Mouse (Mus musculus): ENCODE results near the gene Mesd. TPM values are rescaled to one million over a fixed set of nuclear protein-coding genes. Genes with fewer than 3 reads are reported as not detected.
"Not testable (repeated sequence)": the region's sequence is repeated elsewhere in the genome, so short reads cannot be mapped to it uniquely, and the experiment has no call there.

Mesd gene
- polyA plus RNA-seq, 1 experiment from 2014 or later: 89.2 TPM

DNA sequence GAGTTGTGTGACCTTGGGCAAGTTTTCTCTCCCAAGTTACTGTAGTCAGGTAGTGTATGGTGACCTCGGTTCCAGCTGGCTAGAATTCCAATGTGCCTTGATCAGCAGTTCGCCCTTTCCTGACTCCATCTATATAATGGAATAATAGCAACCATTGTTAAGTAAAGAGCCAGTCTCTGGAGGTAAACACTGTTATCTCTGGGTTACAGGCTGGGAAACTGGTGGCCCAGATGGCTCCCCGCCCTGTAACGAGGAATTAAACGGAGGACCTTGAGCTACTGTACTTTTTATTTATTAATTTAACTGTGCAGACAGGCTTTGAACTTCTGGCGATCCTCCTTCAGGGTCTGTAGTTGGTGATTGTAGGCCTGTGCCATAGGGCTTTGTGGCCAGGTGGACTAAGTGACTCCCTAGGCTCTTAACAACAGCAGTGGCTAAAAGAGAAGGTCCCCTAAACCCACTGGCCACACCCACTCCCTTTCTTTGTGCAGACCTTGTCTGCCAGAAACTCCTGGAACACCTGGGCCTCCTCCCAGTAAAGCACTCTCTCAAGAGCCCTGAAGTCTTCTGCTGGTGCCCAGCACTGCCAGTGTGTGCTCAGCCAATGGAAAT is 761 bp downstream of the Mesd start:
- Histone ChIP-seq H3K4me3 (peak overlapping the region; percentile 90), H3K9me3 (replicated peaks) (peaks cover 7% of the 10 kb centered on the region; the same call in 1 of the 2 replicates), H3K4me1 (peaks cover 52% of the 10 kb centered on the region), H3K36me3 (peaks cover 17% of the 10 kb centered on the region), H3K27me3 (ENCODE audit: low read depth, poor library complexity, severe bottlenecking) (peaks cover 7% of the 10 kb centered on the region), H3K27ac (replicated peaks) (peak overlapping the region; percentile 98)
- DNase-seq (ENCODE audit: low spot score): peak; percentile 16
- WGBS: 42% methylated on average over 6 of the region's 6 CpGs

DNA sequence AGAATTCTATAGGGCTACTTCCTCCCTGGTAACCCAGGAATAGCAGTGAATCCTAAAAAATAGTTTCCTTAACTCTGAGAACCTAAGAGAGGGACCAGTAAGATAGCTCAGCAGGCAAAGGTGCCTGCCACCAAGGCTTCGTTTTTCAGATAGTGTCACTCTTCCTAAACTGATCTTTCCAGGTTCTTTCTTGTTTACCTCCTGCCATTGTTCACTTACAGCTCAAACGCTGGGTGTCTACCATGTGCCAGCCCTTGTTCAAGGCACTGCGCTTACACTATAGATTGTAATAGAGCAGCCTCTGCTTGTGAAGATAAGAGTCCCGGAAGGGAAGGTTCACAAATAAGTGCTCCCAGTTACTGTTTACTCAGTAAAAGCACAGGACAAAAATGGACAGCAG is 1.6 kb downstream of the Mesd start:
- Histone ChIP-seq H3K4me1 (peaks cover 44% of the 10 kb centered on the region), H3K27ac (replicated peaks) (no peak overlapping the region), H3K27me3 (ENCODE audit: low read depth, poor library complexity, severe bottlenecking) (peaks cover 7% of the 10 kb centered on the region), H3K9me3 (replicated peaks) (peaks cover 7% of the 10 kb centered on the region; the same call in 1 of the 2 replicates), H3K4me3 (no peak overlapping the region), H3K36me3 (peaks cover 17% of the 10 kb centered on the region)
- no peak for DNase-seq (ENCODE audit: low spot score)
- 88% methylated on average over 4 of the region's 4 CpGs for WGBS

DNA sequence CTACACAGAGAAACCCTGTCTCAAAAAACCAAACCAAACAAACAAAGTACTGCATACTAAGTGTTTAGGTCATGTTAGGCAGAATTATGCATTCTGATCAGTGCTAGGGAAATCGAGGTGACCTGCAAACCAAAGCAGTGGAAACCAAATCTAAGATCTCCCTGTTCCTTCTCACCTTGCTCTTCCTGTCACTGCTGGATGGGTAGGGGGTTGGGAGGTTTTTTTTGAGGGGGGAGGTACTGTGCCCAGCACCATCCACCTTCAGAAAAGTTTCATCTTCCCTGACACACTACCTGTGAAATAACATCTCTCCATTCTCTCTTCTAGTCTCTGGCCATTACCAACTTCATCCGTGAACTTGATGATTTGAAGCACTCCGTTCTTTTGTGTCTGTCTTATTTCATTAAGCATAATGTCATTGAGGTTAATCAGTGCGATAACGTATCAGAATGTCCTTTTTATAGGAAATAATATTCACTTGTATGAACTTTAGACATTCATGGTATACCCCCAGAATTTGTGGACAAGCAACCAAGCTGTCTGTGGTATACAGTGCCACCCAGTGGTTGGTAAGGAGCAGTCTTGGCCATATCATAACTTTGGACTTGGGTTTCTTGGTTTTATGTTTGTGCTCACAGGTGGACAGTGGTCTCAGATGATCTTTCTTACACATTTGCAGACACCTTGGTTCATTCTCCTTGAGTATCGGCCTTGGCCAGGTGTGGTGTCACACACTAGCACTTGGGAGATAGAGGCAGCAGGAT is 2.3 kb downstream of the Mesd start:
- H3K36me3 ChIP-seq: peaks cover 12% of the 10 kb centered on the region
- DNase-seq (ENCODE audit: low spot score): no peak
- H3K4me3 ChIP-seq: no peak overlapping the region
- no peak overlapping the region for H3K27ac ChIP-seq (replicated peaks)
- H3K9me3 ChIP-seq (replicated peaks): peaks cover 7% of the 10 kb centered on the region; the same call in 1 of the 2 replicates
- H3K4me1 ChIP-seq: peaks cover 39% of the 10 kb centered on the region
- H3K27me3 ChIP-seq (ENCODE audit: low read depth, poor library complexity, severe bottlenecking): peaks cover 7% of the 10 kb centered on the region
- 93% methylated on average over 6 of the region's 6 CpGs for WGBS

DNA sequence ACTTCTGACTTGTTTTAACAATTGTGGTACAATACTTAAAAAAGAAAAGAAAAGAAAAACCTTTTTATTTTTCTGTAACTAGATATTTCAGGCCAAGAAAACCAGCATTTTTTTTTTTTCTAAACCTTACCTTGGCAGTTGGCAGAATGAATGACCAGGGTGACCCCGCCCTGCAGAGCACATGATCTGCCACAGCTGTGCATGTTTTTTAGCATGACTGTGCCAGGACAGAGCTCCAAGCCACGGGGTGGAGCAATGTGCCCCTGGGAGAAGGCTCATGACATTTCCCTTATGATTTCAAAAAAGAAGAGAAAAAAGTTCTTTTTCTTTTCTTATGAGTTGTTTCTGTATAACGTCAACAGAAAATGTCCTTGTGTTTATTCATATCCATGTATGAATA is 5.1 kb downstream of the Mesd start:
- no peak for DNase-seq (ENCODE audit: low spot score)
- peaks cover 32% of the 10 kb centered on the region for H3K4me1 ChIP-seq
- no peak overlapping the region for H3K27ac ChIP-seq (replicated peaks)
- no peaks in the 10 kb centered on the region for H3K27me3 ChIP-seq (ENCODE audit: low read depth, poor library complexity, severe bottlenecking)
- H3K4me3 ChIP-seq: no peak overlapping the region
- H3K9me3 ChIP-seq (replicated peaks): peaks cover 7% of the 10 kb centered on the region; the same call in 1 of the 2 replicates
- WGBS: 72% methylated on average over 3 of the region's 3 CpGs
- peaks cover under 1% of the 10 kb centered on the region; the same call in 1 of the 2 replicates for H3K36me3 ChIP-seq

DNA sequence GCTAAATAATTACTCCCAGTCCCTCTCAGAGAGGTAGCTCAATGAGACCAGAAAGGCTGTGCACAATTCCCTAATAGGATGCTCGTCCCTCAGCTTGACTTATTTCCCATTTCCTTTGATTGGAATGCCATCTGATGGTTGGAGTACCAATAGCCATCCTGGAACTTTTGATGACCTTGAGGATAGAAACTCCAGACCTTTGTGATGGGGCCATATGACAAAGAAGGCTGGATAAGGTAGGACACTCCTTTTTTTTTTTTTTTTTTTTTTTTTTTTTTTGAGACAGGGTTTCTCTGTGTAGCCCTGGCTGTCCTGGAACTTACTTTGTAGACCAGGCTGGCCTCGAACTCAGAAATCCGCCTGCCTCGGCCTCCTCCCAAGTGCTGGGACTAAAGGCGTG is 5.7 kb downstream of the Mesd start:
- not testable (repeated sequence) for H3K27me3 ChIP-seq (ENCODE audit: low read depth, poor library complexity, severe bottlenecking); DNase-seq (ENCODE audit: low spot score); H3K4me3 ChIP-seq; H3K36me3 ChIP-seq; H3K27ac ChIP-seq (replicated peaks); H3K9me3 ChIP-seq (replicated peaks)
- H3K4me1 ChIP-seq: peaks cover 28% of the 10 kb centered on the region
- 88% methylated on average over 5 of the region's 5 CpGs for WGBS

DNA sequence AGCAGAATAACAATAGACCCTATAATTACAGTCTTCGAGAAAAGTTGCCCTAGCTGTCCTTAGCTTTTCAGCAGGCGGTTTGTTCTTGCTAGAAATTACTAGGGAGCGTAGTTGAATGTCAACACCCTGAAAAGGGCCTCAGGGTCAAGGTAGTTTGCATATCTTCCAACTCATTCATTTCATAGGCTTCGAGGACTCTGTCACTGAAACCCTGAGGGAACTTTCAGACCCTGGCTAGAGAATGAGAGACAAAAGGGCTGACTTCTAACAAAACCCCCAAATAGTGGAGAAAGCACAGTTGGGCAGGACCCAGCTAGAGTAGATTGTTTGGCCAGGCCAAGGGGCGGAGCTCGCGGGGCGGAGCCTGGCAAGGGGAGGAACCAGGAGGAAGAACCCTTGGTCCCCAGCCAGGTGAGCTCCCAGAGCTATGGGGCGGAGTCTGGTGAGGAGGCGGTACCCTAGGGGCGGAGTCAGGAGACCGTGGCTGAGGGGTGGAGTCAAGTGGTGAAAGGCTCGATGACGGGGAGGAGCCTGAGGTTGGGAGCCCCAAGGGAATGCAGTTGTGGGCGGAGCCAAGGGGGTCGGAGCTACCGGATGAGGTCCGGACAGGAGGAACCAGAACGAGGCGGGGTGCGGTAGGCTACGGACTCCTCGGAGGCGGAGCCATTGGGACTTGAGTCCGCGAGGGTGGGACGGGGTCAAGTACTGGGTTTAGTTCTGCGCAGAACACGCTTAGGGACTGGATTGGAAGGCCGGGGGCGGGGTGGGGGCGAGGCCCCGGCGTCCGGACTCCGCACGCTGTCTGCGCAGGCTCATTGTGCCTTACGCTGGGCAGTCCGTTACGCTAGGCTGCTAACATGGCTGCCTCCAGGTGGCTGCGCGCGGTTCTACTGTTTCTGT is 7.4 kb downstream of the Mesd start:
- Histone ChIP-seq H3K36me3 (peaks cover 23% of the 10 kb centered on the region), H3K27me3 (ENCODE audit: low read depth, poor library complexity, severe bottlenecking) (no peaks in the 10 kb centered on the region), H3K9me3 (replicated peaks) (peaks cover under 1% of the 10 kb centered on the region; the same call in 1 of the 2 replicates), H3K4me3 (peak overlapping the region; percentile 81), H3K4me1 (peaks cover 23% of the 10 kb centered on the region), H3K27ac (replicated peaks) (peak overlapping the region; percentile 93)
- DNase-seq (ENCODE audit: low spot score): peak; percentile 97
- WGBS: 5% methylated on average over 44 of the region's 44 CpGs

DNA sequence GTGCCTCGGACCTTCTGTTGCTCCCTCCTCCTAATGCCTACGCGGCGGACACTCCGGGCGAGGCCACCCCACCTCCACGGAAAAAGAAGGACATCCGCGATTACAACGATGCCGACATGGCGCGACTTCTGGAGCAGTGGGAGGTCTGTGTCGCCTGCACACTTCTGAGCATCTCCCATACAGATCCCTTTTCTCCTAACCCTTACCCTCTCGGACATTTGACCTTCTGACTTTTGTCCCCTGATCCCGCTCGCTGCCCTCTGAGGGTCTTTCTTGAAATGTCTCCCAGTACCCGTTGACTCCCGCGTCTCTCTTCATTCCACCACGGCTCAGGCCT is 8.0 kb downstream of the Mesd start:
- peak overlapping the region; percentile 81 for H3K4me3 ChIP-seq
- peak overlapping the region; percentile 93 for H3K27ac ChIP-seq (replicated peaks)
- H3K9me3 ChIP-seq (replicated peaks): no peaks in the 10 kb centered on the region
- H3K4me1 ChIP-seq: peaks cover 23% of the 10 kb centered on the region
- WGBS: under 1% methylated on average over 21 of the region's 21 CpGs
- peaks cover 27% of the 10 kb centered on the region for H3K36me3 ChIP-seq
- DNase-seq (ENCODE audit: low spot score): no peak
- H3K27me3 ChIP-seq (ENCODE audit: low read depth, poor library complexity, severe bottlenecking): no peaks in the 10 kb centered on the region

DNA sequence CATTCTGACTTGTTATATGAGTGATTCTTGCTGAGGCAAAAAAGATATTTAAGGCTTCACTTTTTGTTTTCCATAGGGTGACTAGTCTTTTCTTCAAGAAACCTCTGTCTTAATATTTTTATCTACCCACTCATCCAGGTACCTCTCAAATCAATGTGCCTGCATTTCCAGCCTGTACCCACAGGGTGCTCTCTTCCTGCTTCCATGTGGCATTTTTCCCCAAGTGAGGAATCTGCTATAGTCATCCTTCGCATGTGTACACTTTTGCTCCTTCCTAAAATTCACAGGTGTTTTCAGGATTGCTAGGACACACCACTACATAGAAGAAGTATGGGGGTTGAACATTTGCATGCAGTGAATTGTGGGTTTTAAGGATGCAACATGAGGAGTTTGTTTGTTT is 10.1 kb downstream of the Mesd start:
- no peak overlapping the region for H3K4me3 ChIP-seq
- H3K27me3 ChIP-seq (ENCODE audit: low read depth, poor library complexity, severe bottlenecking): no peaks in the 10 kb centered on the region
- no peak overlapping the region for H3K27ac ChIP-seq (replicated peaks)
- 94% methylated on average over 1 of the region's 1 CpGs for WGBS
- DNase-seq (ENCODE audit: low spot score): no peak
- H3K4me1 ChIP-seq: peaks cover 23% of the 10 kb centered on the region
- no peaks in the 10 kb centered on the region for H3K9me3 ChIP-seq (replicated peaks)
- H3K36me3 ChIP-seq: peaks cover 48% of the 10 kb centered on the region

DNA sequence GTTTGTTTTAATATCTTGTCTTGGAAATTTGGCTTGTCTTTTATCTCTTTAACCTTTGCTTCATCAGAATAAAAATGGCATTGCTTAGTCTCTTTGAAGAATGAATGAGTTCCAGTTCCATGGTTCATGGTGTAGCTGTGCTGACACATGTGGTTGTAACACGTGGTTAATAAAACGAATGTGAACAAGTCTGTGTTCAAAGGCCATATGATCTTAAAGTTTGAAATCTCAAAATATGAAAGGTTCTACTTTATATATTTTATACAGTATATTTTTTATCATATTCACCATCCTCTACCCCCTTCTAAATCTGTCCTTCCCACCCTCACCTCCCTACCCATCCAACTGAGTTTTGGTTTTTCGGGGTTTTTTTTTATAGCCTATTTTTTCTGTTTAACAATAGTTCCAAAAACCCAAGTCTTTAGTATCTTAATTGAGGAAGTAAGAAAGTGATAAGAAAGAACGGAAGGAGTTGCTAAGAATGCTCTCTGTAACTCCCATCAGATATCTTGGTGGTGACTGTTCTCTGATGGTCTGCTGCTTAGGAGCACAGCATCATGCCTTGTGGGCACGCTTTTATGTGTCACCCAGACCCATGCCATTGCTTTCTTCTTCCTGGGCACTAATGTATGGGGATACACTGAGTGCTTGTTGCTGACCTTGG is 11.9 kb downstream of the Mesd start:
- H3K36me3 ChIP-seq: peaks cover 66% of the 10 kb centered on the region
- H3K4me3 ChIP-seq: no peak overlapping the region
- H3K27me3 ChIP-seq (ENCODE audit: low read depth, poor library complexity, severe bottlenecking): no peaks in the 10 kb centered on the region
- WGBS: 96% methylated on average over 5 of the region's 5 CpGs
- no peak overlapping the region for H3K27ac ChIP-seq (replicated peaks)
- peaks cover 23% of the 10 kb centered on the region for H3K4me1 ChIP-seq
- H3K9me3 ChIP-seq (replicated peaks): no peaks in the 10 kb centered on the region
- no peak for DNase-seq (ENCODE audit: low spot score)

DNA sequence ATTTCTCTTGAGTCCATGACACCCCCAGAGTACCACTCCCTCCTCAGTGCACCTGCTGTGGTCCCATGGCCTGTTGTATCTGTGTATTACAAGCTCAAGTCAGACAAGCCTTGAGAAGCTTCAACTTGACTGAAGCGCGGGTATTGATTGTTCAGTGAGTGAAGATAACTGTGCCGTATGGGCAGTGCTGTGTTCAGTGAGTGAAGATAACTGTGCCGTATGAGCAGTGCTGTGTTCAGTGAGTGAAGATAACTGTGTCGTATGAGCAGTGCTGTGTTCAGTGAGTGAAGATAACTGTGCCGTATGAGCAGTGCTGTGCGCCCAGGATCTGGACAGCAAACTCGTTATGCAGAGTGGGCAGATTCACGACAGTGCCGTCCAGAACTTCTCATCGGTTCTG is 14.0 kb downstream of the Mesd start:
- no peaks in the 10 kb centered on the region for H3K9me3 ChIP-seq (replicated peaks)
- no peaks in the 10 kb centered on the region for H3K27me3 ChIP-seq (ENCODE audit: low read depth, poor library complexity, severe bottlenecking)
- H3K4me3 ChIP-seq: no peak overlapping the region
- 93% methylated on average over 11 of the region's 11 CpGs for WGBS
- peaks cover 11% of the 10 kb centered on the region for H3K4me1 ChIP-seq
- no peak overlapping the region for H3K27ac ChIP-seq (replicated peaks)
- no peak for DNase-seq (ENCODE audit: low spot score)
- H3K36me3 ChIP-seq: peaks cover 74% of the 10 kb centered on the region

DNA sequence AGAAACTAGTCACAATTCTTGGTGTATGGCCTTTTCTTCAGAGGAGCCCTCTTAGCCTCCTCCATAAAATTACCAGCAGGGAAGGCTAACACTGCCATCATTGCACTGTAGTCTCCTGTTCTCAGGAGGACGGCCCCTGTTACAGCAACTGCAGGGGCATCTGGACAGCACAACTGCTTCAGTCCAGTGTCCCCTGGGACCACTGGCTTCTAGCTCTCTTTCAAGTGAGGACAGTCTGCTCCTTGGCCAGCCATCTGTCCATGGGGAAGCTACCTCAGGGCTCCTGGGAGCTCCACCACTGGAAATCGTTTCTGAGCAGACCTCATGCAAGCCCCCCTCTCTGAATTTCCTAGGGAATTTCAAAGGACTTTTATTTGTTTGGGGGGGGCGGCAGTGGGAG is 16.3 kb downstream of the Mesd start:
- Histone ChIP-seq H3K36me3 (peaks cover 62% of the 10 kb centered on the region), H3K27ac (replicated peaks) (no peak overlapping the region), H3K27me3 (ENCODE audit: low read depth, poor library complexity, severe bottlenecking) (no peaks in the 10 kb centered on the region), H3K9me3 (replicated peaks) (no peaks in the 10 kb centered on the region), H3K4me1 (no peaks in the 10 kb centered on the region), H3K4me3 (no peak overlapping the region)
- 83% methylated on average over 3 of the region's 3 CpGs for WGBS
- DNase-seq (ENCODE audit: low spot score): no peak

DNA sequence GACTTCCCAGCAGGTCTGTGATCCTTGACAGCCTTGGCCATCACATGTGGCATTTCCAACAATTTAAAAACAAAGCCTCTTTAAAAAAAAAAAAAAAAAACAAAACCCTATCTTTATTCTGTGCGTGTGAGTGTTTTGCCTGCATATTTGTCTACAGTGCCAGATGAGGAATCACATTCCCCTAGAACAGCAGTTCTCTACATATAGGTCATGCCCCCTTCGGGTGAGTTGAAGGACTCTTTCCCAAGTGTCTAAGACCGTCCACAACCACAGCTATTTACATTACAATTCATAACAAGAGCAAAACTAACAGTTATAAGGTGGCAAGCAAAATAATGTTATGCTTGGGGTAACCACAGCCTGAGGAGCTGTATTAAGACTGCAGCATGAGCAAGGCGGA is 17.2 kb downstream of the Mesd start:
- H3K4me3 ChIP-seq: no peak overlapping the region
- H3K4me1 ChIP-seq: no peaks in the 10 kb centered on the region
- no peak overlapping the region for H3K27ac ChIP-seq (replicated peaks)
- peaks cover 53% of the 10 kb centered on the region for H3K36me3 ChIP-seq
- H3K27me3 ChIP-seq (ENCODE audit: low read depth, poor library complexity, severe bottlenecking): no peaks in the 10 kb centered on the region
- DNase-seq (ENCODE audit: low spot score): no peak
- H3K9me3 ChIP-seq (replicated peaks): peaks cover 3% of the 10 kb centered on the region; the same call in 1 of the 2 replicates
- 92% methylated on average over 4 of the region's 4 CpGs for WGBS

Data from midbrain, embryonic 10.5 days (tissue).